Mouse (Mus musculus): ENCODE data around the gene Mre11a.

- TF ChIP-seq POLR2A (IDR thresholded peaks at IDR 0.05; ENCODE audit: borderline replicate concordance, extremely low read depth, low read depth, low read length) (no peak), CTCF (IDR thresholded peaks at IDR 0.05; ENCODE audit: insufficient read depth, low read length) (no peak)
Measured at GRCm38 (mm10) chr9:14750901-14751502, 33.5 kb upstream of the Mre11a start.
